Mouse (Mus musculus) granulocyte monocyte progenitor cell, adult 5-6 weeks (primary cell): ENCODE results near the gene Smpd4. TPM values are rescaled to one million over a fixed set of nuclear protein-coding genes. Genes with fewer than 3 reads are reported as not detected.

Experiments
- total RNA-seq, 2 experiments: library from RNA; stranded (forward) in 1 of 2; stranded (reverse) in 1 of 2; fragments of 200-712, 200-1000 nt in 1 of 2; fragments of >200 nt in 1 of 2; fragmentation: Nextera tagmentation in 1 of 2; gene quantifications; 2 replicates each; pipeline ENCODE4 v1.2.3; 2014 to 2017

Smpd4 gene
- total RNA-seq, 2 experiments from 2014 or later, result 39.3 to 77.1 TPM

Other genes with a start within 250 kb of the Smpd4 start
- 18.4 and 21.0 TPM in 2 replicates for gene Snap29, start 213.4 kb upstream of the Smpd4 start, total RNA-seq (2014; fragmentation: Nextera tagmentation)
- 14.8 and 20.3 TPM in 2 replicates for gene Snap29, start 213.4 kb upstream of the Smpd4 start, total RNA-seq (2017)
- 52.5 and 78.2 TPM in 2 replicates for gene Pi4ka, start 213.0 kb upstream of the Smpd4 start, total RNA-seq (2014; fragmentation: Nextera tagmentation)
- gene Pi4ka, start 213.0 kb upstream of the Smpd4 start, total RNA-seq (2017), result 28.3 and 29.5 TPM in 2 replicates
- gene Crkl, start 167.4 kb upstream of the Smpd4 start, total RNA-seq (2014; fragmentation: Nextera tagmentation), result 26.0 and 30.1 TPM in 2 replicates
- gene Crkl, start 167.4 kb upstream of the Smpd4 start, total RNA-seq (2017), result 19.4 and 20.9 TPM in 2 replicates
- gene Aifm3, start 129.7 kb upstream of the Smpd4 start, total RNA-seq (2014; fragmentation: Nextera tagmentation), result not detected in 2 replicates
- not detected in 2 replicates for gene Aifm3, start 129.7 kb upstream of the Smpd4 start, total RNA-seq (2017)
- 35.0 and 51.1 TPM in 2 replicates for gene Lztr1, start 110.7 kb upstream of the Smpd4 start, total RNA-seq (2014; fragmentation: Nextera tagmentation)
- gene Lztr1, start 110.7 kb upstream of the Smpd4 start, total RNA-seq (2017), result 47.1 and 73.7 TPM in 2 replicates
- 18.4 and 24.8 TPM in 2 replicates for gene Thap7, start 88.2 kb upstream of the Smpd4 start, total RNA-seq (2014; fragmentation: Nextera tagmentation)
- 32.1 and 43.8 TPM in 2 replicates for gene Thap7, start 88.2 kb upstream of the Smpd4 start, total RNA-seq (2017)
- not detected in 2 replicates for gene Lrrc74b, start 58.1 kb upstream of the Smpd4 start, total RNA-seq (2014; fragmentation: Nextera tagmentation)
- not detected in 2 replicates for gene Lrrc74b, start 58.1 kb upstream of the Smpd4 start, total RNA-seq (2017)
- not detected in 2 replicates for gene P2rx6, start 57.5 kb upstream of the Smpd4 start, total RNA-seq (2014; fragmentation: Nextera tagmentation)
- not detected in 2 replicates for gene P2rx6, start 57.5 kb upstream of the Smpd4 start, total RNA-seq (2017)
- 2.9 and 3.9 TPM in 2 replicates for gene Slc7a4, start 36.1 kb upstream of the Smpd4 start, total RNA-seq (2014; fragmentation: Nextera tagmentation)
- gene Slc7a4, start 36.1 kb upstream of the Smpd4 start, total RNA-seq (2017), result 1.5 and 2.0 TPM in 2 replicates
- gene Ccdc74a, start 27.1 kb downstream of the Smpd4 start, total RNA-seq (2014; fragmentation: Nextera tagmentation), result not detected in 2 replicates
- not detected in 2 replicates for gene Ccdc74a, start 27.1 kb downstream of the Smpd4 start, total RNA-seq (2017)
- gene Med15, start 113.5 kb downstream of the Smpd4 start, total RNA-seq (2014; fragmentation: Nextera tagmentation), result 59.4 and 61.7 TPM in 2 replicates
- gene Med15, start 113.5 kb downstream of the Smpd4 start, total RNA-seq (2017), result 21.3 and 23.7 TPM in 2 replicates
- 16.7 and 20.1 TPM in 2 replicates for gene Klhl22, start 140.3 kb downstream of the Smpd4 start, total RNA-seq (2014; fragmentation: Nextera tagmentation)
- 13.2 and 24.6 TPM in 2 replicates for gene Klhl22, start 140.3 kb downstream of the Smpd4 start, total RNA-seq (2017)
- gene Scarf2, start 177.9 kb downstream of the Smpd4 start, total RNA-seq (2014; fragmentation: Nextera tagmentation), result 1.1 TPM in 1 of 2 replicates, not detected in the other
- not detected in 2 replicates for gene Scarf2, start 177.9 kb downstream of the Smpd4 start, total RNA-seq (2017)
- not detected in 2 replicates for gene B830017H08Rik, start 213.8 kb downstream of the Smpd4 start, total RNA-seq (2014; fragmentation: Nextera tagmentation)
- gene B830017H08Rik, start 213.8 kb downstream of the Smpd4 start, total RNA-seq (2017), result not detected in 2 replicates
- 3.0 and 5.2 TPM in 2 replicates for gene Car15, start 219.0 kb downstream of the Smpd4 start, total RNA-seq (2014; fragmentation: Nextera tagmentation)
- gene Car15, start 219.0 kb downstream of the Smpd4 start, total RNA-seq (2017), result not detected in 2 replicates